Mouse (Mus musculus) urinary bladder, postnatal 14 days (tissue): ENCODE results near the gene Jrkl.

ENCODE experiments used
- DNase-seq: peaks from one replicate; pipeline ENCODE4 v3.0.0; 2021; ENCODE audit warnings: low spot score

Gene Jrkl

DNA sequence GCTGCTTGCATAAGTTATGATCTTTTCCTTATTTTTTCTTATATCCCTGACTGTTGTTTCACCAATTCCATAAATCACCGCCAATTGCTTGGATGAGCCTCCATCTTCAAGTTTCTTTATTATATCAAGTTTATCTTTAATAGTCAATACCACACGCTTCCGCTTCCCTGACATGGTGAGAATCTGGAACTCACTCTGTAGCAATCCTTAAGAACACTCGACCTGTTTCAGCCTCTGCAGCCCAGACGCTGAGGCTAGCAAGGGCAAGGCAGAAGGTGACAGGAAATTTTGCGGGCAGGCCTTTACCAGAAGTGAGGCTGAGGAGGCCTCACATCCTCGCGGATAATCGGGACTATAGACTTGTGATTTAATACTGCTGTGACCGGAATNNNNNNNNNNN is at the start of gene Jrkl:
Gene Jrkl, minus strand, starts transcription at position 349 of the 400 bp plus-strand sequence.
- peak; percentile 10 for DNase-seq

DNA sequence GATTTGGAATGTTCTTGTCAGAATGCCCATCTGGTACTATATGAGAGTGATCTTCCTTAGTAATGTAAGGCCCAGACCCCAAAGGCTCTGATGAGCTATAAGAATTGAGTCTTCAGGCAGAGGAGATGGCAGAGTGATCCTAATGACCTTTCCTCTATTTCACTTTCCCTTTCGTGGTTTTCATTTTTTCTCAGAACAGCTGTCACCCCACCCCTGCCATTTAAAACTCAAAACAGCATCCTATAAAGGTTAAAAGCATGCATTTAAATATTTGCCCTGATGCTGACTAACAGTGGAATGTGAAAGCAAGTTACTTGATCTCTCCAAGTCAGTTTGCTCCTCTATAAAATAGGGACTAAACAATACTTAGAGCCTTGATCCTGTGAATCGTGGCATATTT is 41.9 kb upstream of the Jrkl start:
- no peak for DNase-seq

DNA sequence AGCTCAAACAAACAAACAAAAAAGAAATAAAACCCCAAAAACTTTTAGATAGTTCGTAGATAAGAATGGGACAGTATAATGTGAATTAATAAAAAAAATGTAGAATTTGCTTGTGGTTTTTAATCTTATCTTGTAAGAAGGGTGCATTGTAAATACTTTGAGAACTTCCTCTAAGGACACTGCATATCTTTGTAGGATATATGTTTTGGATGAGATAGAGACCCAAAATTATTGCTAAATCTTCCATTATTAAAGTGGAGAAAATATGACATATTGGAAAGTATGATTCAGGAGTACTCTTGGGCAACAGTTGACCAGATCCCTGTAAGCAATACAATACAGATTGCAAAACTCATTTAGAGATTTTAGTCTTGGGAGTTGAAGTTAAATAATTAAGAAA is 27.6 kb upstream of the Jrkl start:
- DNase-seq = no peak

DNA sequence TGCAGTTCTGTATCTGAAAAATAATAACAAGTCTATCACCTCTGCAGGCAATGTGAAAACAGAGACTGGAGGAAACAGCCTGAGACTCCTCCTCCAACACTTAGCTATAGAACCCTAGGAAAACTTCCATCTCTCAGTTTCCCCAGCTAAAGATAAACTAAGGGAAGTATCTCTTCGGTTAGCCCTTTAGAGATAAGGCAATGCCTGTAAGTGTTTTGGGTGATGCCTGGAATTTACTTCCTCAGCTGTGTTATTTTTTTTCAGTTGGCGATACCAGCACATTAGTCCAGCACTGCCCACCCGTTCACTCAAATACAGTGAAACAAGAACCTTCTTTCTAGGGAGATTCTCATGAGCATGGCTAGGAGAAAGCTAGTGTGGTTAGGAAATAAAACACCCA is 15.4 kb upstream of the Jrkl start:
- no peak for DNase-seq

DNA sequence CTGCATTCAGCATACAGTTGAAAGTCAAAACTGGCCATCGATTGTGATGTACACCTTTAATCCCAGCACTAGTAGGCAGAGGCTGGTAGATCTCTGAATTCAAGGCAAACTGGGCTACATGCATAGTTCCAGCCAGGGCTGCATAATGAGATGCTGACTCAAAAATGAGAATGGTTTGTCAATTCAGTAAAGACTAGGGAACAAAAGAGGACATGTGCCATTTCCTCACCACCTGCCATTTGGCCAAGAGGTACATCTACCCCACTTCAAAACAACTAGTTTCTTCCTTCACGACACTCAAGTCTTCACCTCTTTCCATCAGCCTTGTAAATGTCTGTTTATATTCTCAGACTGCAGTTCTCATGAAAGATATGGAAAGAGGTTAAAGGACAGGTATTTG is 12.5 kb upstream of the Jrkl start:
- no peak for DNase-seq

DNA sequence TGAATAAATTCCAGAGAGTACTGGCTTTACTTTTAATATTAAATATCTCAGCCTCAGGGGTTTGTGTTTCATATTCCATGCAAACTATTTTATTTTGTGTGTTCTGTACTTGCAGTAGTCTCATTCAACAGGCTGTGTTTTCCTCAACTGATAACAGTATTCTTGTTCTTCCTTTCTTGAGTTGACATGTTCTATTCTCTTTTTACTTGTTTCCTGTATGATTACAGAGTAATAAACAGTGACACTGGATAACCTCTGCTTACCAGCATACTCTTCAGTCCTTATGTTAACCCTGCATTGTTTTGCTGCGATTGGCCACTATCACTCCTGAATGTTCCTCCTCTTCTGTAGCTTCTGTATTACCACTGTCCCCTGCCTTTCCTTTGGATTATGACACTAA is 11.1 kb upstream of the Jrkl start:
- no peak for DNase-seq

DNA sequence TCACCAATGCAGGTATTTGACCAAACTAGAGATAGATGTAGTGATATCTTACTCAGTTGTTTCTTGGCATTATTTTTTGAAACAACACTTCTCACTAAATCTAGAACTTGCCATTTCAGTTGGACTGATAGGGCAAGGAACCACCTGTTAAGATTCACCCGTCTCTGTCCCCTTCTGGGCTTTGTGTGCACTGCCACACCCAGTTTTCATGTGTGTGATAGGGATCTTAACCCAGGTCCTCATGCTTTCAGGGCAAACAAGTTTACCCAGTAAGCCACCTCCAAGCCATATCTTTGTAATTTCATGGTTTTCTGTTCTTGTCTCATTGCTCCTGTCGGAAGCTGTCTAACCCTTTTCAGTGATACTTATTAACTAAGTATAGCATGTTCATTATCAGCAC is 5.6 kb upstream of the Jrkl start:
- DNase-seq = no peak

DNA sequence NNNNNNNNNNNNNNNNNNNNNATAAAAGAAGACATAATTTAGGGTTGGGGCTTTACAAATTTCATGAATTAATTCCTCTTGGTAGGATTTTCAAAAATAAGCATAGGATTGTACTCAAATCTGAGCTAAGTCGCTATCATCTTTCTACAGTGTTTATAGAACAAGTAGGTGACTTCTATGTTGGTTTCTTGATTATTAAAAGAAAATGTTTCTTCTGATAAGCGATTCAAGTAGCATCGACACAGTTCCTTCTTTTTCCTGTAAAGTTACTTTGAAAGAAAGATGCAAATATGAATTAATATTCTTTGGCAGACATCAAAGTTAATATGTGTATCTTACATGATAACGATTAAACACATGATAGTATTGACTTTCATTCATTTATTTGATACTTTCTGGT is 2.5 kb upstream of the Jrkl start:
- DNase-seq = no peak

DNA sequence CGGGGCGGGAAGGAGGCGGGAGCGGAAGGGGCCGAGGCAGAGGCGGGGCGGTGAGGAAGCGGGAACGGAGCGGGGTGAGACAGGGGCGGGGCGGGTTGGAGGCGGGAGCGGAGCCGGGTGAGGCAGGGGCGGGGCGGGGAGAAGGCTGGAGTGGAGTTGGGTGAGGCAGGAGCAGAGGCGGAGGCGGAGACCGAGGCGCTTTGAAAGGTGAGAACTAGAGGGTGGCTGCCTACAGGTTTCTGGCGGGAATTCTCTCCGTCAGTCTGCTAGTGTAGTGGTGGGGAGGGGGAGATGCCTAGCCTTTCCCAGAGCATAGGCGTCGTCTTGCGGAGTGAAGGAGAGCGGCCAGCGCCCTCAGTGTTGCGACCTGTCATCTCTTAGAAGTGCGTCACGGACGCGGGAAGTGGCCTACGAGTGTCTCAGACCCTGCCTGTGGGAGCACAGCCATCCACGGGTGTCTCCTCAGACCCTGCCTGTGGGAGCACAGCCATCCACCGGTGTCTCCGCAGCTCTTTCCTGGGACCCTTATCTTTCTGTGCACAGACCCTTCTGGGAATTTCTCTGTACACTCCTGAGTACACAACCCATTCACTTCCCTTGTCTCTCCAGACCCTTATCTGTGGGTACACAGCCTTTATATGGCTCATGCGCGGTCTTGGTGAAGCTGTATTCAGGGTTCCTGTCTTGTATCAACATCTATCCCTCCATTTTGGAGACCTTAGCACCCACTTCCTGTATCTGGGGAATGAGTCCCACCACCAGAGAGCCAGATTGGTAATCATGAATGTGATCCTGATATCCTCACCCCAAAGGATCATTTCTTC is 1.4 kb upstream of the Jrkl start, which contains the start of gene Ccdc82:
Gene Ccdc82, plus strand, starts transcription at position 141 of the 824 bp plus-strand sequence.
- peak; percentile 95 for DNase-seq

DNA sequence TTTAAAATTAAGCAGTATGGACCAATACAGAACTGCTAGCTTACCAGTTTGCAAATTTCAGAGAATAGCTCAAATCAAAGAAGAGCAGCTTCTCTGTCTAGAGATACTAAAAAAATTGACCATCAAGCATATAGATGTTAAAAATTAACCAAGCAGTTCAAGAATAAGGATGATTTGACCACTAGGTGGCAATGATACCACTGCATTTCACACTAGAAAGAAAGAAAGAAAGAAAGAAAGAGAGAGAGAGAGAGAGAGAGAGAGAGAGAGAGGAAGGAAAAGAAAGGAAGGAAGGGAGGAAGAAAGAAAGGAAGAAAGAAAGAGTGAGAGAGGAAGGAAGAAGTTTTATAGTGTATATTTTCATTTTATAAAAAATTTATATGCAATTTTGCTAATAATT is 3.3 kb downstream of the Jrkl start:
- DNase-seq = no peak

DNA sequence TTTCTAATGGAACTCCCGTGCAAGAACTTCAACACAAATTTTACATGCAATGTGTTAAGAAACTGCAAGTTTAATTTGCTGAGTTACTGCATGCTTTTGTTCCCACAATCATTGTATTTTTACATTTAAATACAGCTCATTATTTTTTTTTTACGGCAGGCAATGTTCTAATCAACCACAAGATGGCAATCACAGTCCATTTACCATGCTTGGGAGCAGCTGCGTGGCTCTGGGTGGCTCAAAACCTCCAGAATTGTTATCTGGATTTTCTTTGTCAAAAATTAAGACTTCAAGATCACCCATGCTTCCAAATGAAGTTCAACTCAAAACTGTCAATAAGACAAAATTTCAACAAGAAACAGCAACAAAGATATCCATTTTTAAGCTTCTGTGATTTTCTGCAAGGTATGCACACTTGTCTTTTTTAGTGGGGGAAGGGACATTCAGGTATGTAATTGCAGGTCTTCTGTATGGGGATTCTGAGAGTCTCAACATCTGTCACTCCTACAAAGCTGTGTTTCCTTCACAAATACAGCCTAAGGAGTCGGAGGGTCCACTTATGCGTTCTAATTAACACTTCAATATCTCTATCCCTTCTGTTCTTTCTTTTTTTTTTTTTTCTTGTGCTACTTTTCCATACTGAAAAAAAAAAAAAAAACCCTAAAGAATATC is 13.9 kb downstream of the Jrkl start:
- DNase-seq = no peak

DNA sequence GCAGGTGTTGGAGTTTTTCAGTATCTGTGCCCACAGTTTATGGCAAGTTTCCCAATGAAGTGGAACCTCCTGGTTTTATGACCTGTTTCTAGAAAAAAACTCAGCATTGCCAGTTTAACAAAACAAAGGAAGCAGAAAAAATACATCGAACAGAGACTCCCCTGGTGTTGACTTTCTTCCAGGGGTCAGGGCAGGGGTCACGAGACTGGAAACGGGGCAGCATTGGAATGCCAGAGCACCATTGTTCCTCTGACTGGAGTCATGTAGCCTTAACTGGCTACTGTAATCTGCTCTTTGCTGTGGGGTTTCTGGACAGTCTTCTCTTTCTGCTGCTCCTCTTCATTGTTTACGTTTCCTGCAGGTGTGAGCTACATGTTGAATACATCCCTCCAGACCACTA is 15.1 kb downstream of the Jrkl start:
- no peak for DNase-seq

DNA sequence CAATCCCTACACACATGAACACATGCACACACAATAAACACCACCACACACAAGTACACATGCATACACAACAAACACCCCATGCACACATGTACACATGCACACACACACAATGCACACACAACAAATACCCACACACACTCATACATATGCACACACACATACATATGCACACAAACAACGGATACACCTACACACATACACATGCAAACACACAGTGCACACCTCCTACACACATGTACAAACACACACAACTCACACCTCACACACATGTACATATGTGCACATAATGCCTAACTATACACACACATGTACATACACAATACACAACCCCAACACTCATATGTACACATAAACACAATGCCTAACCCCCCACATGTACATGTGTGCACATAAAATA is 19.8 kb downstream of the Jrkl start:
- no peak for DNase-seq

DNA sequence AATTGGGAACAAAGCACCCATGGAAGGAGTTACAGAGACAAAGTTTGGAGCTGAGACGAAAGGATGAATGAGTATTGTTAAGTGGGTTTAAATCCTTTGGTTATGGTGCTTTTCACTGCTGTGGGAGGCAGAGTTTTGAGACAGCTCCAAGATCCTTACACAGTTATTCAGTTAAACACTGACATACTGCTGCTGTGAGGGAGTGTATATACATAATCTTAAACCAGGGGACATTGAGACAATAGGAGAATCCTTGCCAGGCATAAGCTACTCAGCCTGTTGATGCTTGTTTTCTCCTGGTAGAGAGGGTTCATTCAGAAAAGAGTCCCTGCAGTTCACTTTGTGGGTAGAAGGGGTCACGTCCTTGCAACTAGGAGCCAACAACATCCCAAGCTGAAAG is 39.3 kb downstream of the Jrkl start:
- DNase-seq = no peak

DNA sequence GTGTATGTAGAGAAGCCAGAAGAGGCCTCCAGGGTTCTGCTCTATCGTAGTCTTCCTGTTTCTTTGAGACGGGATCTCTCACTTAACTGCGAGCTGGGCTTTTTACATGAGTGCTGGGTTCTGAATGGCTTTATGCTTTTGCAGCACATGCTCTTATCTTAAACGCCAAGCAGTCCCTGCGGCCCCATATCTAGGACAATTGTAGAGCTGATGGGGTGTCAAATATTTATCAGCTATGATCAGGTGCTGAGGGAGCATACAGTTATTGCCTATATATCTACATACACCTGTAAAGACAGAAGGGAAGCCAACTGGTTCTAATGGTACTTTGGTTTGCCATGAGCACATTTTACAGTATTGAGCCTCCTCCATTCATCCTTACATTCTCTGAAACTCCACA is 41.9 kb downstream of the Jrkl start:
- no peak for DNase-seq

DNA sequence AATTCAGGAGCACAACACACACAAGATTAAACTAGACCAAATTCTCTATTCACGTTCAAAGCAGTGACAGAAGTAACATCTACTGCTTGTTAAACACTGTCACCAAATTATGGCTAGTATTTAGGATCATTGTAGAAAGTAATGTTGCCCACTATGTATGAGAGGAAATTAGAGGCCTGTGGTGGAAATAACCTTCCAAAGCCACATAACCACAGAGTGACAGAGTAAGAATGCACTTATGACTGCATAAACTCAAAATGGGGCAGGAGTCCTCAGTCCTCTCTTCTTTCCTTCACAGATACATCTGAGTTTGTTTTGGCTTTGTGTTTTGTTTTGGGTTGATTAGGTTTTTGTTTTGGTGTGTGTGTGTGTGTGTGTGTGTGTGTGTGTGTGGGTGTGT is 42.5 kb downstream of the Jrkl start:
- no peak for DNase-seq

DNA sequence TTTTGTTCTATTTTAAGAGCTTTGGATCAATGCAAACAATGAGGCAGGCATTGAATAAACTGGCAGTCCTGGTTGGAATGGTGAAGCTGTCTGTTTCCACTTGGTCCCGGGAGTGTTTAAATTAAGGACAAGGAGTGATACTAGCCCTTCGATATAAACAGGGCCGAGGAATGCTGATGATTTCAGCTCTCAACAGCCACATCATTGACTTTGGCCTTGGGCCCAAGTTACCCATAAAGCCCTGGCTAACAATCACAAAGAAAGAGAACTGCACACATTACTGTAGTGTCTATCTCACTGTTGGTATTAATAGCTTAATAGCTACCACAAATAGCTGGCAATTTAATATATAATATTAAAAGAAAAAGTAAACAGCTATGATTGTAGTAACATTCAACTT is 45.5 kb downstream of the Jrkl start:
- DNase-seq = no peak

DNA sequence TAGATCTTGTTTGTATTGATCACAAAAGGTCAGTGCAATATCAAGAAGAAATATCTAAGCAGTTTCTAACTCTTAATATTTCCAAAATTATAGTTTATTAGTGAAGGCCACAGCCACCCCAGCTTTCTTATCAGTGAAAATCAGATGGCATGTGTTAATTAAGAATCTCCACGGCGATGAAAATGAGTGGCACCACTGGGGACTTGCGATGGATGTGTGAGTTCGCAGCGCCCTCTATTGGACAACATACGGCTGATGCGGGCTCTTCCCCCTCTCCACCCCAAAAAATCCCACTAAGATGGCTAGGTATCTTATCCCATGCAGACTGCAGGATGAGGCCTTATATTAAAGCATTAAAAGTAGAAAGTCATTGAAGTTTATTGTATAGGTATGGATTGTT is 49.9 kb downstream of the Jrkl start:
- no peak for DNase-seq

DNA sequence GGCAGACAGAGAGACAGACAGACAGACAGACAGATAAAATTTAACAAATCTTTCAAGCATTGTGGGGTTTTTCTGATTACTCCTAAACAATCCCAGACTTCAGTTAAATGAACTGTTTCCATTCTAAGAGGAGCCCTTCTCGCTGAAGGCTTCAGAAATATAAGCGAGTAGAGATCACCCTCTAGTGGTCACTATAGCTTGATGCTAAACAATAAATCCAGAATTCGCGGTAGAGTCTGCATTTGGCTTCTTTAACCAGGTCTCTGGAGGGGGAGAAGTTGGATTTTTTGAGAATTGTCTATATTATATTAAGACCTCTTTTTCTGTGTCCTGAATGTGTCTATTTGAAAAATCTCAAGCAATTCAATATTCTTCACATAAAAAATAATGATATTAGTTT is 50.4 kb downstream of the Jrkl start:
- DNase-seq = no peak

DNA sequence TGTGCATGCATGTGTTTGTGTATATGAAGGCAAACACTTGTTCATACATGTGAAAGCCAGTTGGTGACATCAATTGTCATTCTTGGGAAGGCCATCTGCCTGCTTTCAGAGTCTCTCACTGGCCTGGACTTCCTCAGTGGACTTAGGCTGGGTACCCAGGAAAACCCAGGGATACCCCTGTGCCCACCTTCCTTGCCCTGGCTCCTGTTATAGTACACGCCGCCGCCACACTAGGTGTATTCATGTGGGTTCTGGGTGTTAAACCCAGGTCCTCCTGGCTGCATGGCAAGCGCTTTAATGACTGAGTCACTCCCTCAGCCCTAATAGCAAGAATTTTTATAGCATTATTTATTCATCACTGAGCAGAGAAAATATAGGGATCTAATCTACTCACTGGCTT is 51.0 kb downstream of the Jrkl start:
- DNase-seq = no peak
